Mouse (Mus musculus) forebrain, embryonic 12.5 days (tissue): ENCODE data around the gene 1600014C23Rik. TPM values are rescaled to one million over a fixed set of nuclear protein-coding genes. Genes with fewer than 3 reads are reported as not detected.

Source experiments
- ATAC-seq: fragments of 200-750 bp; cut with Nextera tagmentation; 2 replicates; pipeline ENCODE4 v1.8.0; 2017; ENCODE audit warnings: moderate TSS enrichment; ENCODE audit not compliant: low FRiP score
- H3K27ac ChIP-seq: fragments of 300-500 bp; sonication (generic); 2 replicates; pipeline ENCODE4 v1.5.1; 2016; ENCODE audit warnings: mild to moderate bottlenecking
- H3K27me3 ChIP-seq: fragments of 300-500 bp; sonication (generic); 2 replicates; pipeline ENCODE4 v1.6.1; 2016; ENCODE audit warnings: mild to moderate bottlenecking
- H3K36me3 ChIP-seq: fragments of 300-500 bp; sonication (generic); replicated peaks from 2 replicates; pipeline ENCODE4 v1.6.1; 2016; ENCODE audit warnings: mild to moderate bottlenecking
- H3K4me1 ChIP-seq: fragments of 300-500 bp; sonication (generic); 2 replicates; pipeline ENCODE4 v1.6.1; 2016
- H3K4me2 ChIP-seq: fragments of 300-500 bp; sonication (generic); 2 replicates; pipeline ENCODE4 v1.6.1; 2016; ENCODE audit warnings: mild to moderate bottlenecking, moderate library complexity
- H3K4me3 ChIP-seq: fragments of 300-500 bp; sonication (generic); replicated peaks from 2 replicates; pipeline ENCODE4 v1.5.1; 2016; ENCODE audit warnings: mild to moderate bottlenecking
- H3K9ac ChIP-seq: fragments of 300-500 bp; sonication (generic); 2 replicates; pipeline ENCODE4 v1.6.1; 2016; ENCODE audit warnings: mild to moderate bottlenecking
- H3K9me3 ChIP-seq: fragments of 300-500 bp; sonication (generic); 2 replicates; pipeline ENCODE4 v1.6.1; 2016
- WGBS: fragments of 180-500 bp; shearing (Covaris S2); methylation state at CpG from one replicate; pipeline ENCODE4 v1.1.7; 2016; 5-methylcytosine and 5-hydroxymethylcytosine counted together
- polyA plus RNA-seq: library from polyadenylated mRNA; unstranded; fragments of >200 nt; fragmentation: Nextera tagmentation; extraction: Ambion mirVana; gene quantifications from 2 replicates; pipeline ENCODE4 v1.2.1, GENCODE M21; 2016

The 1600014C23Rik gene
- polyA plus RNA-seq, 1 experiment from 2014 or later, result 0.83 TPM

GRCm38 (mm10) chr17:45695227-45696120 lies 38.2 kb downstream of the 1600014C23Rik start:
- Histone ChIP-seq H3K4me3 (no peak overlapping the region), H3K27me3 (no peaks in the 10 kb centered on the region), H3K4me2 (no peak overlapping the region), H3K9me3 (no peaks in the 10 kb centered on the region), H3K9ac (no peak overlapping the region), H3K4me1 (peaks cover 7% of the 10 kb centered on the region), H3K36me3 (peaks cover 14% of the 10 kb centered on the region), H3K27ac (0 out of 2 replicates have a peak overlapping the region, but pooled peaks have one; percentile 2)
- ATAC-seq, result no peak
- WGBS, result 77% methylated on average over 22 of the region's 23 CpGs

GRCm38 (mm10) chr17:45693812-45694565 lies 39.7 kb downstream of the 1600014C23Rik start:
- H3K9ac ChIP-seq, result no peak overlapping the region
- no peak for ATAC-seq

GRCm38 (mm10) chr17:45692159-45692558 lies 41.5 kb downstream of the 1600014C23Rik start:
- H3K9me3 ChIP-seq, result no peaks in the 10 kb centered on the region
- H3K36me3 ChIP-seq, result 0 out of 2 replicates have a peak, but pooled peaks cover 5% of the 10 kb centered on the region
- no peak overlapping the region for H3K9ac ChIP-seq
- no peak for ATAC-seq
- no peaks in the 10 kb centered on the region for H3K27me3 ChIP-seq
- H3K27ac ChIP-seq, result no peak overlapping the region
- no peak overlapping the region for H3K4me3 ChIP-seq
- H3K4me2 ChIP-seq, result no peak overlapping the region
- WGBS, result 90% methylated on average over 5 of the region's 5 CpGs
- peaks cover 11% of the 10 kb centered on the region for H3K4me1 ChIP-seq

More at GRCm38 (mm10) chr17:45693812-45694565, 39.7 kb downstream of the 1600014C23Rik start:
- 0 out of 2 replicates have a peak, but pooled peaks cover 3% of the 10 kb centered on the region for H3K4me1 ChIP-seq
- H3K36me3 ChIP-seq, result peaks cover 14% of the 10 kb centered on the region
- no peak overlapping the region for H3K4me3 ChIP-seq
- no peak overlapping the region for H3K4me2 ChIP-seq
- no peaks in the 10 kb centered on the region for H3K9me3 ChIP-seq
- H3K27me3 ChIP-seq, result no peaks in the 10 kb centered on the region
- no peak overlapping the region for H3K27ac ChIP-seq
- WGBS, result 82% methylated on average over 18 of the region's 18 CpGs

- no peak overlapping the region for H3K27ac ChIP-seq
- H3K4me3 ChIP-seq, result no peak overlapping the region
- H3K9ac ChIP-seq, result no peak overlapping the region
- peaks cover 15% of the 10 kb centered on the region for H3K4me1 ChIP-seq
- WGBS, result 83% methylated on average over 4 of the region's 4 CpGs
- no peaks in the 10 kb centered on the region for H3K36me3 ChIP-seq
- H3K4me2 ChIP-seq, result no peak overlapping the region
- H3K27me3 ChIP-seq, result no peaks in the 10 kb centered on the region
- no peaks in the 10 kb centered on the region for H3K9me3 ChIP-seq
- ATAC-seq, result no peak
These were observed 43.6 kb downstream of the 1600014C23Rik start for GRCm38 (mm10) chr17:45690044-45690443.

- Histone ChIP-seq H3K4me3 (no peak overlapping the region), H3K4me1 (peaks cover 22% of the 10 kb centered on the region), H3K4me2 (no peak overlapping the region), H3K9me3 (no peaks in the 10 kb centered on the region), H3K27ac (no peak overlapping the region), H3K36me3 (no peaks in the 10 kb centered on the region), H3K27me3 (no peaks in the 10 kb centered on the region), H3K9ac (no peak overlapping the region)
- WGBS, result 89% methylated on average over 9 of the region's 9 CpGs
- ATAC-seq, result no peak
These were observed 44.5 kb downstream of the 1600014C23Rik start for GRCm38 (mm10) chr17:45689120-45689519.

GRCm38 (mm10) chr17:45686716-45687115 lies 46.9 kb downstream of the 1600014C23Rik start, which contains the start of gene Tmem63b:
Gene Tmem63b (minus strand): TSS chr17:45686905.
- peak within 1 kb of the TSS; percentile 88 for H3K9ac ChIP-seq
- 7% methylated on average over 12 of the region's 12 CpGs for WGBS
- H3K27ac ChIP-seq, result peak within 1 kb of the TSS; percentile 88
- no peak for ATAC-seq
- H3K36me3 ChIP-seq, result no peaks in the 10 kb centered on the region
- H3K4me2 ChIP-seq, result peak within 1 kb of the TSS; percentile 78
- peak within 1 kb of the TSS; percentile 87 for H3K4me3 ChIP-seq
- no peaks in the 10 kb centered on the region for H3K27me3 ChIP-seq
- H3K9me3 ChIP-seq, result no peaks in the 10 kb centered on the region
- peaks cover 33% of the 10 kb centered on the region for H3K4me1 ChIP-seq

GRCm38 (mm10) chr17:45686093-45686619 lies 47.5 kb downstream of the 1600014C23Rik start, which contains the start of gene Mrpl14:
Gene Mrpl14 (plus strand): TSS chr17:45686322.
- Histone ChIP-seq H3K4me3 (peak within 1 kb of the TSS; percentile 87), H3K4me2 (peak within 1 kb of the TSS; percentile 78), H3K27me3 (no peaks in the 10 kb centered on the region), H3K4me1 (peaks cover 33% of the 10 kb centered on the region), H3K9ac (peak within 1 kb of the TSS; percentile 88), H3K9me3 (no peaks in the 10 kb centered on the region), H3K27ac (peak within 1 kb of the TSS; percentile 88), H3K36me3 (no peaks in the 10 kb centered on the region)
- WGBS, result 2% methylated on average over 37 of the region's 50 CpGs
- ATAC-seq, result peak; percentile 91

GRCm38 (mm10) chr17:45685171-45686092 lies 48.2 kb downstream of the 1600014C23Rik start:
- Histone ChIP-seq H3K4me3 (peak overlapping the region; percentile 87), H3K4me2 (peak overlapping the region; percentile 78), H3K4me1 (peaks cover 40% of the 10 kb centered on the region), H3K9me3 (no peaks in the 10 kb centered on the region), H3K27me3 (no peaks in the 10 kb centered on the region), H3K9ac (peak overlapping the region; percentile 88), H3K27ac (peak overlapping the region; percentile 88), H3K36me3 (no peaks in the 10 kb centered on the region)
- WGBS, result under 1% methylated on average over 58 of the region's 58 CpGs
- ATAC-seq, result peak; percentile 64

- H3K9ac ChIP-seq, result peak overlapping the region; percentile 88
- ATAC-seq, result peak; percentile 7; the same call in 1 of the 2 replicates
- WGBS, result 26% methylated on average over 14 of the region's 14 CpGs
These were observed 48.9 kb downstream of the 1600014C23Rik start for GRCm38 (mm10) chr17:45684667-45685131.

More at GRCm38 (mm10) chr17:45684667-45685131, 48.9 kb downstream of the 1600014C23Rik start:
- Histone ChIP-seq H3K4me2 (peak overlapping the region; percentile 78), H3K4me3 (peak overlapping the region; percentile 87), H3K9me3 (no peaks in the 10 kb centered on the region), H3K36me3 (no peaks in the 10 kb centered on the region), H3K4me1 (peaks cover 40% of the 10 kb centered on the region), H3K27me3 (no peaks in the 10 kb centered on the region), H3K27ac (peak overlapping the region; percentile 88)
